Mouse (Mus musculus) kidney, postnatal 0 days (tissue): ENCODE data around the gene Tada2a. TPM values are rescaled to one million over a fixed set of nuclear protein-coding genes. Genes with fewer than 3 reads are reported as not detected.
A peak's percentile ranks its signal among the peaks of the same experiment; 100 is the strongest.

Experiments used
- ATAC-seq: fragments of 200-750 bp; cut with Nextera tagmentation; replicated peaks from 2 replicates; pipeline ENCODE4 v1.8.0; 2017; ENCODE audit warnings: low read depth, moderate number of reproducible peaks, moderate TSS enrichment, moderate library complexity; ENCODE audit not compliant: low FRiP score
- DNase-seq: peaks from one replicate; pipeline ENCODE4 v3.0.0-alpha.2; 2016; ENCODE audit warnings: low spot score
- H3K27ac ChIP-seq: fragments of 300-500 bp; sonication (generic); 2 replicates; pipeline ENCODE4 v1.5.1; 2014; ENCODE audit warnings: mild to moderate bottlenecking
- H3K27me3 ChIP-seq: fragments of 300-500 bp; sonication (generic); 2 replicates; pipeline ENCODE4 v1.6.1; 2014; ENCODE audit warnings: low read length, mixed read lengths; ENCODE audit not compliant: insufficient read depth
- H3K36me3 ChIP-seq: fragments of 300-500 bp; sonication (generic); 2 replicates; pipeline ENCODE4 v1.6.1; 2014; ENCODE audit warnings: low read length, mixed read lengths; ENCODE audit not compliant: insufficient read depth
- H3K4me1 ChIP-seq: fragments of 300-500 bp; sonication (generic); replicated peaks from 2 replicates; pipeline ENCODE4 v1.6.1; 2014; ENCODE audit warnings: antibody characterized with exemption, low read length, mixed read lengths; ENCODE audit not compliant: insufficient read depth
- H3K4me2 ChIP-seq: fragments of 300-500 bp; sonication (generic); 2 replicates; pipeline ENCODE4 v1.6.1; 2014; ENCODE audit warnings: mild to moderate bottlenecking, low read length, moderate library complexity, mixed read lengths
- H3K4me3 ChIP-seq: fragments of 300-500 bp; sonication (generic); replicated peaks from 2 replicates; pipeline ENCODE4 v1.5.1; 2014; ENCODE audit warnings: low read depth, low read length
- H3K9ac ChIP-seq: fragments of 300-500 bp; sonication (generic); 2 replicates; pipeline ENCODE4 v1.6.1; 2014; ENCODE audit warnings: low read depth, low read length
- H3K9me3 ChIP-seq: fragments of 300-500 bp; sonication (generic); replicated peaks from 2 replicates; pipeline ENCODE4 v1.6.1; 2016; ENCODE audit warnings: low read length, inconsistent platforms, mixed read lengths
- CTCF ChIP-seq: IDR thresholded peaks from 2 replicates; pipeline ENCODE4 v1.5.1; 2016; ENCODE audit warnings: antibody characterized with exemption, low read depth, mild to moderate bottlenecking, moderate library complexity
- WGBS: fragments of 180-500 bp; shearing (Covaris S2); extraction: QIAGEN DNeasy Blood & Tissue Kit; methylation state at CpG from one replicate; pipeline ENCODE4 v1.1.7; 2014; 5-methylcytosine and 5-hydroxymethylcytosine counted together
- polyA plus RNA-seq: library from polyadenylated mRNA; unstranded; fragments of >200 nt; fragmentation: Nextera tagmentation; extraction: Ambion mirVana; gene quantifications from 2 replicates; pipeline ENCODE4 v1.2.1, GENCODE M21; 2015

Tada2a gene
- polyA plus RNA-seq, 1 experiment from 2014 or later: 23.3 TPM

GRCm38 (mm10) chr11:84047270-84047669 is 82.1 kb downstream of the Tada2a start:
- ATAC-seq (no peak), DNase-seq (no peak)
- no peaks in the 10 kb centered on the region for H3K9me3 ChIP-seq
- WGBS: 69% methylated on average over 4 of the region's 4 CpGs
- H3K36me3 ChIP-seq: 0 out of 2 replicates have a peak, but pooled peaks cover 3% of the 10 kb centered on the region
- no peak overlapping the region for H3K27ac ChIP-seq
- H3K9ac ChIP-seq: no peak overlapping the region
- no peaks in the 10 kb centered on the region for H3K4me1 ChIP-seq
- no peak overlapping the region for H3K4me2 ChIP-seq
- H3K4me3 ChIP-seq: no peak overlapping the region
- H3K27me3 ChIP-seq: no peaks in the 10 kb centered on the region
- TF ChIP-seq CTCF: no peak

DNA sequence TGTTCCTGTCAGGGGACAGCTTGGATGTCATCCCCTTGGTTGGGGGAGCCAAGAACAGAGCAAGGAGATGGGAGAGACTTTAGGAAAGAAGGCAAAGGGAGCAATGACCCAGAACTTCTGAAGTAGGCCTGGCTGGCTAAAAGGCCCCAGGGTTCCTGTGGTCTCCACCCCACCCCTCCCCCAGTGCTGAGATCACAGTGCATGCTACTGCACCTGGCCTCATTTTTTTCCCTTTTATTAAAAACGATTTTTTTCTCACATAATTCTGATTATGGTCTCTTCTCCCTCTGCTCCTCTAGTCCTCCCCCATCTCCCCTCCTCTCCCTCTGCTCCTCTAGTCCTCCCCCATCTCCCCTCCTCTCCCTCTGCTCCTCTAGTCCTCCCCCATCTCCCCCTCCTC is 84.4 kb downstream of the Tada2a start:
- no peaks in the 10 kb centered on the region for H3K27me3 ChIP-seq
- TF ChIP-seq CTCF: no peak
- no peaks in the 10 kb centered on the region for H3K9me3 ChIP-seq
- no peak overlapping the region for H3K4me2 ChIP-seq
- WGBS: 13% methylated on average over 1 of the region's 1 CpGs
- no peak overlapping the region for H3K27ac ChIP-seq
- H3K4me1 ChIP-seq: no peaks in the 10 kb centered on the region
- no peak for DNase-seq
- peaks cover 13% of the 10 kb centered on the region; the same call in 1 of the 2 replicates for H3K36me3 ChIP-seq
- no peak for ATAC-seq
- H3K9ac ChIP-seq: no peak overlapping the region
- H3K4me3 ChIP-seq: no peak overlapping the region

DNA sequence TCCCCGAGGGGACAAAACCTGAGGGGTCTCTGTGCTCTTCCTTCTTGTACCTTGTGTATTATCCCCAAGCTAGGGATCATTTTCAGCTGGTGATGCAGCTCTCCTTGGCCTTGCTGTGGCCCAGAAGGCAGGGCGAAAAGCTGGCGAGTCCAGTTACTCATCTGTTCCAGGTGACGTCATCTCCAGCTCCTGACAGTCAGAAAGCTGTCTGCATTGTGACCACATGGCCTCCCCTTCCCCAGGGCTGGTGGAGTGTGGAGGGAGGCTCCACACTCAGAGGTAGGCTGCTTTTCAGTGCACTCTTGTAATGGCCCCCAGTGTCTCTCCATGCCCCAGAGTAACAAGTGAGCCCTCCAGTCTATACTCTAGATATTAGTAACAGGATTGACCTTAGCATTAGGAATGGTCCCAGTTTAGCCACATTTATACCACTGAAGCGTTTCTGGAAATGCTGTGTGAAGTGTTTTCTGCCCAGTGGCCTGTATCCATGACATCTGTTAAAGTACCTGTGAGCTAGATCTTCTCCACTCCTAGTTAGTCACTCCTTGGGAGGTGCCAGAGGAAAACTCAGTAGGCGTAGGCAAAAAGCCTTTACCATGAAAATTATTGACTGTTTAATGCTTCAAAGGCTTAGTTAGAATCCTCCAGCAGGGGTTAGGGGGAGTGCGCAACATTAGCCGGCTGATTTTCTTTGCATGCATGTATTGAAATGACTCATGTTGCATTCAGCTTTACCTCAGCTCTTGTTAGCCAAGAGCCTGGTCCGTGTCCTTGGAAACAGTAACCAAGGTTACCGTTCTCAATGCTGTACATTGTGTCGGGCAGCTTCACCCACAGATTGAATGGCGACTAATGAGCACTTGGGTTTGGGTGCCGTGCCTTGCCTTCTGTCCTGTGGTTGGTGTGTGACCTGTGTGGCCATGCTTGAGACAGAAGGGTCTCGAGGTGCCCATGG is 86.3 kb downstream of the Tada2a start:
- ATAC-seq: peak; percentile 67; the same call in 1 of the 2 replicates
- DNase-seq: no peak
- no peaks in the 10 kb centered on the region for H3K27me3 ChIP-seq
- no peak overlapping the region for H3K4me3 ChIP-seq
- no peaks in the 10 kb centered on the region for H3K4me1 ChIP-seq
- TF ChIP-seq CTCF: no peak
- no peak overlapping the region for H3K4me2 ChIP-seq
- H3K27ac ChIP-seq: peak overlapping the region; percentile 4; the same call in 1 of the 2 replicates
- H3K36me3 ChIP-seq: peaks cover 13% of the 10 kb centered on the region; the same call in 1 of the 2 replicates
- WGBS: 61% methylated on average over 14 of the region's 14 CpGs
- H3K9ac ChIP-seq: no peak overlapping the region
- no peaks in the 10 kb centered on the region for H3K9me3 ChIP-seq

- DNase-seq: no peak
- no peak overlapping the region for H3K4me3 ChIP-seq
- H3K36me3 ChIP-seq: peaks cover 13% of the 10 kb centered on the region; the same call in 1 of the 2 replicates
- H3K4me2 ChIP-seq: no peak overlapping the region
- no peak for ATAC-seq
- H3K9me3 ChIP-seq: no peaks in the 10 kb centered on the region
- WGBS: 78% methylated on average over 6 of the region's 6 CpGs
- no peak overlapping the region for H3K27ac ChIP-seq
- no peaks in the 10 kb centered on the region for H3K27me3 ChIP-seq
- TF ChIP-seq CTCF: no peak
- H3K9ac ChIP-seq: no peak overlapping the region
- no peaks in the 10 kb centered on the region for H3K4me1 ChIP-seq
Measured at GRCm38 (mm10) chr11:84040621-84041020, 88.8 kb downstream of the Tada2a start.

DNA sequence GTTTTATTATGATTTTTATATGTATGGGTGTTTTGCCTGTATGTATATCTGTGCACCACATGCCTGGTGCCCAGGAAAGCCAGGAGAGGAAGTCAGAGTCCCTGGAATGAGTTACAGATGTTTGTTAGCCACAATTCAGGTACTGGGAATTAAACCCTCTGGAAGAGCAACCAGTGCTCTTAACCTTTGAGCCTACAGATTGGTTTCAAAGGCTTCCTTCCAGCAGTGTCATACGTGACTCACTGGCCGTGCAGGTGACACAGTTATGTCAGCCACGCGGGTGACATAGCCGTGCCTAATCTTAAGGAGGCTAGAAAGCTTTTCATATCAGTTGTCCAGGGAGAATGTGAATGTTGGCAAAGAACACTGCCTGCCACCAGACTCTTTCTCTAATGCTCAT is 95.7 kb downstream of the Tada2a start:
- WGBS: 80% methylated on average over 5 of the region's 5 CpGs
- no peaks in the 10 kb centered on the region for H3K9me3 ChIP-seq
- H3K4me3 ChIP-seq: no peak overlapping the region
- DNase-seq: no peak
- no peak overlapping the region for H3K9ac ChIP-seq
- H3K4me1 ChIP-seq: no peaks in the 10 kb centered on the region
- ATAC-seq: no peak
- 0 out of 2 replicates have a peak, but pooled peaks cover 10% of the 10 kb centered on the region for H3K36me3 ChIP-seq
- no peak for TF ChIP-seq CTCF
- no peak overlapping the region for H3K4me2 ChIP-seq
- H3K27ac ChIP-seq: no peak overlapping the region
- H3K27me3 ChIP-seq: no peaks in the 10 kb centered on the region

- no peak overlapping the region for H3K27ac ChIP-seq
- H3K9me3 ChIP-seq: no peaks in the 10 kb centered on the region
- H3K9ac ChIP-seq: no peak overlapping the region
- 73% methylated on average over 5 of the region's 5 CpGs for WGBS
- no peak overlapping the region for H3K4me2 ChIP-seq
- H3K4me3 ChIP-seq: no peak overlapping the region
- ATAC-seq: no peak
- H3K36me3 ChIP-seq: peaks cover 16% of the 10 kb centered on the region; the same call in 1 of the 2 replicates
- no peak for TF ChIP-seq CTCF
- no peaks in the 10 kb centered on the region for H3K4me1 ChIP-seq
- no peak for DNase-seq
- no peaks in the 10 kb centered on the region for H3K27me3 ChIP-seq
Measured at GRCm38 (mm10) chr11:84032559-84032958, 96.8 kb downstream of the Tada2a start.
